Mouse (Mus musculus) hindbrain, embryonic 12.5 days (tissue): ENCODE data around the gene Palm. TPM values are rescaled to one million over a fixed set of nuclear protein-coding genes. Genes with fewer than 3 reads are reported as not detected.
A peak's percentile ranks its signal among the peaks of the same experiment; 100 is the strongest.

Experiments
- ATAC-seq: fragments of 200-750 bp; cut with Nextera tagmentation; 2 replicates; pipeline ENCODE4 v1.8.0; 2017; ENCODE audit warnings: moderate TSS enrichment; ENCODE audit not compliant: low FRiP score
- H3K27ac ChIP-seq: fragments of 300-500 bp; sonication (generic); 2 replicates; pipeline ENCODE4 v1.5.1; 2016; ENCODE audit warnings: mild to moderate bottlenecking
- H3K27me3 ChIP-seq: fragments of 300-500 bp; sonication (generic); 2 replicates; pipeline ENCODE4 v1.6.1; 2016; ENCODE audit warnings: mild to moderate bottlenecking
- H3K36me3 ChIP-seq: fragments of 300-500 bp; sonication (generic); 2 replicates; pipeline ENCODE4 v1.6.1; 2016; ENCODE audit warnings: mild to moderate bottlenecking
- H3K4me1 ChIP-seq: fragments of 300-500 bp; sonication (generic); 2 replicates; pipeline ENCODE4 v1.6.1; 2016
- H3K4me2 ChIP-seq: fragments of 300-500 bp; sonication (generic); replicated peaks from 2 replicates; pipeline ENCODE4 v1.6.1; 2016; ENCODE audit warnings: mild to moderate bottlenecking
- H3K4me3 ChIP-seq: fragments of 300-500 bp; sonication (generic); 2 replicates; pipeline ENCODE4 v1.5.1; 2016; ENCODE audit warnings: mild to moderate bottlenecking
- H3K9ac ChIP-seq: fragments of 300-500 bp; sonication (generic); 2 replicates; pipeline ENCODE4 v1.6.1; 2016; ENCODE audit warnings: mild to moderate bottlenecking, moderate library complexity
- H3K9me3 ChIP-seq: fragments of 300-500 bp; sonication (generic); replicated peaks from 2 replicates; pipeline ENCODE4 v1.6.1; 2016; ENCODE audit warnings: mild to moderate bottlenecking
- WGBS: fragments of 180-500 bp; shearing (Covaris S2); methylation state at CpG from one replicate; pipeline ENCODE4 v1.1.7; 2016; 5-methylcytosine and 5-hydroxymethylcytosine counted together
- polyA plus RNA-seq: library from polyadenylated mRNA; unstranded; fragments of >200 nt; fragmentation: Nextera tagmentation; extraction: Ambion mirVana; gene quantifications from 2 replicates; pipeline ENCODE4 v1.2.1, GENCODE M21; 2016

Gene Palm
- polyA plus RNA-seq, 1 experiment from 2014 or later = 198 TPM

DNA sequence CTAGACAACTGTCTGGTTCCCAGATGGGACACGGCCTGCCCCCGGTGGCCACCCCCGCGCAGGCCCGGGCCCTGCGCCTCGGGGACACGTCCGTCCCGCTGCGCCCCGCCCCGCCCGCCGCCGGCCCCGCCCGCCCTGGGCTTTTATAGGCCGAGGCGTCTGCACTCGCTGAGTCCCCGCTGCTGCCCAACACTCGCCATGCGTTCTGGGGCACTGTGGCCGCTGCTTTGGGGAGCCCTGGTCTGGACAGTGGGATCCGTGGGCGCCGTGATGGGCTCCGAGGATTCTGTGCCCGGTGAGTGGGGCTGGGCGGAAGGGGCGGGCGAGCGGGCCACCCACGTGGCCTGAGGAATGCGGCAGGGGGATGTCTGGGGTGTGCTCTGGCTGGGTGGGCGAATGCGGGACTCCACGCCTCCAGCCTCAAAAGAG, 16.3 kb upstream of the Palm start, which contains the start of gene Fstl3:
Gene Fstl3, plus strand, starts transcription at position 170 of the 429 bp plus-strand sequence.
- Histone ChIP-seq H3K4me3 (peak within 1 kb of the TSS; percentile 29), H3K27ac (no peak within 1 kb of the TSS), H3K36me3 (no peaks in the 10 kb centered on the region), H3K27me3 (peaks cover 61% of the 10 kb centered on the region), H3K4me2 (peak within 1 kb of the TSS; percentile 54), H3K9ac (peak within 1 kb of the TSS; percentile 58), H3K9me3 (no peaks in the 10 kb centered on the region; the same call in 1 of the 2 replicates), H3K4me1 (peaks cover 30% of the 10 kb centered on the region)
- WGBS = 1% methylated on average over 39 of the region's 39 CpGs
- ATAC-seq = no peak

GRCm38 (mm10) chr10:79778006-79778405, 15.4 kb upstream of the Palm start:
- no peak; the same call in 1 of the 2 replicates for ATAC-seq
- Histone ChIP-seq H3K9ac (no peak overlapping the region), H3K4me1 (peaks cover 30% of the 10 kb centered on the region), H3K9me3 (no peaks in the 10 kb centered on the region; the same call in 1 of the 2 replicates), H3K36me3 (no peaks in the 10 kb centered on the region), H3K4me3 (no peak overlapping the region), H3K27ac (no peak overlapping the region), H3K4me2 (peak overlapping the region; percentile 54), H3K27me3 (peaks cover 68% of the 10 kb centered on the region)
- WGBS = 9% methylated on average over 15 of the region's 15 CpGs

DNA sequence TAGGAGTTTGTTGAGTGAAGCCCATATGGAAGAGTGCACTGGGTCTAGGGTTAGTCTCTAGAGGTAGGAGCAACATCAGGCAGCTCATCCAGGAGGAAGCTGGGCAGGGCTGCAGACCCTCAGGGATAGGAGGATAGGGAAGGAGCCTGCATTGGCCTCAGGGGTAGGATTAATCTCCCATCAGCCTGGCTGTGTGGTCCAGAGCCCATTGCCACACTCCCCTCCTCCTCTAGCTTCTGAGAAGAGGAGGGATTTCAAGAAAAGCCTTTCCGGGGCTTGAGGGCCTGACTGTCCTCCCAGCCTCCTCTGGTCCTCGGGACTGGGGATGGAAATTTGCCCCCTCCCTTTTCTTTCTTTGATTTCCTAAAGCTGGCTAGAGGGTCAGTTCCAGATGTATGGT, 14.2 kb upstream of the Palm start:
- H3K4me2 ChIP-seq = no peak overlapping the region
- peaks cover 71% of the 10 kb centered on the region for H3K27me3 ChIP-seq
- 23% methylated on average over 2 of the region's 2 CpGs for WGBS

GRCm38 (mm10) chr10:79779784-79780663, 13.3 kb upstream of the Palm start:
- Histone ChIP-seq H3K4me3 (peak overlapping the region; percentile 36), H3K9me3 (no peaks in the 10 kb centered on the region; the same call in 1 of the 2 replicates), H3K9ac (peak overlapping the region; percentile 50; the same call in 1 of the 2 replicates), H3K36me3 (no peaks in the 10 kb centered on the region), H3K4me2 (peak overlapping the region; percentile 67), H3K4me1 (peaks cover 34% of the 10 kb centered on the region), H3K27me3 (peaks cover 80% of the 10 kb centered on the region), H3K27ac (no peak overlapping the region)
- 1% methylated on average over 52 of the region's 55 CpGs for WGBS
- peak; percentile 89 for ATAC-seq

More for the DNA sequence above, 14.2 kb upstream of the Palm start:
- H3K9me3 ChIP-seq = no peaks in the 10 kb centered on the region; the same call in 1 of the 2 replicates
- no peak overlapping the region for H3K27ac ChIP-seq
- peaks cover 31% of the 10 kb centered on the region for H3K4me1 ChIP-seq
- no peak for ATAC-seq
- no peak overlapping the region for H3K9ac ChIP-seq
- H3K4me3 ChIP-seq = no peak overlapping the region
- no peaks in the 10 kb centered on the region for H3K36me3 ChIP-seq

DNA sequence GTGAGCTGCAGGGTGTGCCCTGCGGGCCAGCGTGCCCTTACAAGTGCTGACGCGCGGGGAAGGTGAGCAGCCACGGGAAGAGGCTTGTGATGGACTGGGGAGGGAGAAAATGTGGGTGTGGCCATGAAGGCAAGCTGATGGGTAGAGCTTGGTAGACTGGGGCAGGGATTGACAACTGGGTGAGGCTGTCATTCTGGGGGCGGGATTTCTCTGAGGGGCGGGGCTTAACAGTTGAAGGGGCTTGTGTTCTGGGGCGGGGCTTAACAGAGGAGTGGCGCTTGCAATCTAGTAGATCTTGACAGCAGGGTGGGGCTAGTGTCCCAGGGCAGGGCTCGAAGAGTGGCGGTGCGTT, 12.7 kb upstream of the Palm start:
- ATAC-seq = 0 out of 2 replicates have a peak, but pooled peaks have one; percentile 5
- peak overlapping the region; percentile 50; the same call in 1 of the 2 replicates for H3K9ac ChIP-seq
- WGBS = under 1% methylated on average over 12 of the region's 13 CpGs

DNA sequence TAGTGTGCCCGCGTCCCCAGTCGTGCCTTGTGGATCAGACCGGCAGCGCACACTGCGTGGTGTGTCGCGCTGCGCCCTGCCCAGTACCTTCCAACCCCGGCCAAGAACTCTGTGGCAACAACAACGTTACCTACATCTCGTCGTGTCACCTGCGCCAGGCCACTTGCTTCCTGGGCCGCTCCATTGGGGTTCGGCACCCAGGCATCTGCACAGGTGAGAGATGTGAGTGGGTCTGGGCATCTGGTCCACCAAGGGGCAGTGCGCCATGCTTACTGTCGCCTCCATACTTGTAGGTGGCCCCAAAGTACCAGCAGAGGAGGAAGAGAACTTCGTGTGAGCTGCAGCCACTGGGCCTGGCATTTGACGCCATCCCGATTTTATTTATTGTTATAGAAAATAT, 12.2 kb upstream of the Palm start:
- Histone ChIP-seq H3K4me3 (peak overlapping the region; percentile 36), H3K36me3 (no peaks in the 10 kb centered on the region), H3K4me1 (peaks cover 34% of the 10 kb centered on the region), H3K9ac (no peak overlapping the region), H3K27ac (no peak overlapping the region), H3K4me2 (peak overlapping the region; percentile 67), H3K9me3 (no peaks in the 10 kb centered on the region), H3K27me3 (peaks cover 79% of the 10 kb centered on the region)
- WGBS = 29% methylated on average over 21 of the region's 21 CpGs
- ATAC-seq = no peak

More for the DNA sequence above, 12.7 kb upstream of the Palm start:
- Histone ChIP-seq H3K4me3 (peak overlapping the region; percentile 36), H3K9me3 (no peaks in the 10 kb centered on the region), H3K27me3 (peaks cover 82% of the 10 kb centered on the region), H3K27ac (no peak overlapping the region), H3K4me2 (peak overlapping the region; percentile 67), H3K4me1 (peaks cover 34% of the 10 kb centered on the region), H3K36me3 (no peaks in the 10 kb centered on the region)

DNA sequence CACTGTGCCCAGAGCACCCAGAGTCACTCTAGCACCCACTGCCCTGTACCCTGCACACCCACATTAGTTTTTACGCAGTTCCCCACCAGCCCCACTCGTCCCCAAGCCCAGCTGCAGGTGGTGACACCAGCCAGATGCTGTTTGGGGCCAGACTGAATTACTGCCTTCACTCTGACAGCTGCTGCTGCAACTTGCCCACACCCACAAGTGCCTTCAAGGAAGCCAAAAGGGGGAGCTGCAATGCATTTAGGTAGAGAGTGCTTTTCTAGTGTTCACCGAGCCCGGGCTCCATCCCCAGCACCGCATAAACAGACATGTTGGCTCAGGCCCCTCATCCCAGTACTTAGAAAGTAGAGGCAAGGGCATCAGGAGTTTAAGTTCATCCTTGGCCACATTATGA, 11.4 kb upstream of the Palm start:
- Histone ChIP-seq H3K36me3 (no peaks in the 10 kb centered on the region), H3K27ac (no peak overlapping the region), H3K4me3 (no peak overlapping the region), H3K9ac (no peak overlapping the region), H3K27me3 (peaks cover 71% of the 10 kb centered on the region), H3K9me3 (no peaks in the 10 kb centered on the region), H3K4me2 (no peak overlapping the region), H3K4me1 (peaks cover 32% of the 10 kb centered on the region)
- ATAC-seq = no peak
- WGBS = 56% methylated on average over 5 of the region's 5 CpGs

DNA sequence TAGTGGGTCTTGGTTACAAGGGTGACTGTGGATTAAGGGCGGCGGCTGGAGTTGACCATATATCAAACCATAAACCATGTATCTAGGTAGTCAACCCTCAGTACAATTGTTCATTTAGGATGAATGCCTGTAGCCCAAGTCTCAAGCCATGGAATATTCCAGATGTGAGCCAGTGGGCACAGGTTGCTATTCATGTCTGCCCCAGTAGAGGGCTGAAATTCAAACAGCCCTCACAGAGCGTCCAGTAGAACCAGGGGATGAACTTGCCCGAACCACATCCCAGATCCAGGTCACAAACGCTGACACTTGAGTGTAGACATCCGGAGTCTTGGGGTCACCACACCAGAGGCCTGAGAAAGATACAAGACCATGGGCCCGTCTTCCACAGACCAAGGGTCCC, 10.3 kb upstream of the Palm start:
- H3K9ac ChIP-seq = no peak overlapping the region
- no peak overlapping the region for H3K4me3 ChIP-seq
- peaks cover 21% of the 10 kb centered on the region for H3K4me1 ChIP-seq
- no peak overlapping the region for H3K4me2 ChIP-seq
- H3K27me3 ChIP-seq = peaks cover 60% of the 10 kb centered on the region
- ATAC-seq = no peak
- no peaks in the 10 kb centered on the region for H3K9me3 ChIP-seq
- WGBS = 69% methylated on average over 7 of the region's 7 CpGs
- no peaks in the 10 kb centered on the region for H3K36me3 ChIP-seq
- H3K27ac ChIP-seq = no peak overlapping the region

DNA sequence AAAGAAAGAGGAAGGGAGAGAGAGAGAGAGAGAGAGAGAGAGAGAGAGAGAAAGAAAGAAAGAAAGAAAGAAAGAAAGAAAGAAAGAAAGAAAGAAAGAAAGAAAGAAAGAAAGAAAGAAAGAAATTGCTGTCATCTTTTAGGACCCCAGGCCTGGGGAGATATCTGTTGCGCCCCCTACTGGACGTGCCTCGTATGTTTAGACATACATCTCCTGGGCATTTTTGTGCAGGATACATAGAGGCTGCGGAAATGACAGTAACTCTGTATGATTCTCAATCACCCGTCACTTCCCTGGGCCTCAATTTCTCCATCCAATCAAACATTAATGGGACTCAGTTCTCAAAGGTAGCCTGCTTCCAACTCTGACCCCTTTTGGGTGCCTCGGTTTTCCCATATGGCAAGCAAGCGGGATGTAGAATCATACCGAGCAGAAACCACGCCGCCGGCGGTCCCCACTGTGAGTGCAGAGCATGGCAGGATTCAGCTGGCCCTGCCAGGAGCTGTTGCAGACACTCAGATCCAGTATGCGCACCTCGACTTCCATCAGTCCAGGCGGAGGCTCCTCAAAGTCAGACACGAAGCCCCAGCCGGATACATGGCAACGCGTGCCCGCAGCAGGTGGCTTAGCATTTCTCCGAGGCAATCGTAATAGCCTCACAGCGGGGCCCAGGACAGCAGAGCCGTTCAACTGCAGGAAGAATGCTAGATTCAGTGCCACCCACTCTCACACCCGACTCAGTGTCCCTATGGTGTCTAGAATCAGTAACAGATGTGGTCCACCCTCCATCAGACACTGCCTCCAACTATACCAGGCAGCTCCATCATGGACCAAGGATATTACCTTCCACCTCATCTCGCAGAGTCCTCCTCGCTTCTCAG, 9.2 kb upstream of the Palm start:
- H3K27ac ChIP-seq = no peak overlapping the region
- H3K9me3 ChIP-seq = no peaks in the 10 kb centered on the region
- H3K9ac ChIP-seq = no peak overlapping the region
- peaks cover 49% of the 10 kb centered on the region for H3K27me3 ChIP-seq
- 36% methylated on average over 27 of the region's 27 CpGs for WGBS
- H3K4me3 ChIP-seq = no peak overlapping the region
- no peak for ATAC-seq
- peaks cover 20% of the 10 kb centered on the region for H3K4me1 ChIP-seq
- H3K4me2 ChIP-seq = no peak overlapping the region
- no peaks in the 10 kb centered on the region for H3K36me3 ChIP-seq

DNA sequence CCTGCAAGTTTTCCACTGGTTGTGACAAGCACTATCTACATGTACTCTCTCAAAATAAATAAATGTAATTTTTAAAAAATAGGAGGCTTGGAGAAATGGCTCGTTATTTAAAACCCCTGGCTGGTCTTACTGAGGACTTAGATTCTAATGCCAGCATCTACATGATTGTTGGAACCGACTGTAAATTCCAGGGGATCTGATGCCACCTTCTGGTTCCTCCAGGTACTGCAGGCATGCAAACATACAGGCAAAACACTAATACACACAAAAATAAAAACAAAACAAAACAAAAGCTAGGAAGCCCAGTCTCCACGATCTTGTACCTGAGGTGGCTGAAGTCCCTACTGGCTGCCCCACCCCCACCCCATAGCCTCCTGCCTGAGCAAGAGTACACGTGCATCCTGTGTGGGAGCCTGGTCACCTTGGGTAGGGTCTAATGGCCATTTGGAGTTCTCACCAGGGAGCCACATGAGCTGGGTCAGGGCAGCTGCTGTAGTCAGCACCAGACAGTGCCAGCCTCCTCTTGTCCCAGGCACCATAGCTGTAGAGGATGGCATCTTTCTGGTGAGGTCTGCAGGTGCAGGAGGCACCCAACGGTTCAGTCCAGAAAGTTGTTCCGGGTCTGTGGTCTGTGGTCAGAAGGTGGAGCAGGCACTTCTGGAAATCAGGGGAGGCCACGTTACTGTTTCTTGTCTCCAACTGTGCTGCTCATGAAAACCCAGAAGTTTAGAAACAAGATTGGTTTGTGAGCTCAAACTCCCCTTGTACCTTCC, 4.8 kb upstream of the Palm start:
- no peak for ATAC-seq
- Histone ChIP-seq H3K27ac (no peak overlapping the region), H3K36me3 (no peaks in the 10 kb centered on the region), H3K9me3 (no peaks in the 10 kb centered on the region), H3K4me1 (peaks cover 9% of the 10 kb centered on the region; the same call in 1 of the 2 replicates), H3K27me3 (peaks cover 13% of the 10 kb centered on the region), H3K4me2 (no peak overlapping the region), H3K4me3 (no peak overlapping the region), H3K9ac (no peak overlapping the region)
- WGBS = 38% methylated on average over 7 of the region's 7 CpGs

- no peak overlapping the region for H3K4me2 ChIP-seq
- peaks cover 6% of the 10 kb centered on the region for H3K27me3 ChIP-seq
- no peak overlapping the region for H3K27ac ChIP-seq
- H3K4me3 ChIP-seq = no peak overlapping the region
- no peaks in the 10 kb centered on the region for H3K9me3 ChIP-seq
- H3K9ac ChIP-seq = no peak overlapping the region
- ATAC-seq = no peak
- 51% methylated on average over 2 of the region's 2 CpGs for WGBS
- H3K36me3 ChIP-seq = no peaks in the 10 kb centered on the region
- H3K4me1 ChIP-seq = peaks cover 10% of the 10 kb centered on the region
These were observed 3.8 kb upstream of the Palm start for GRCm38 (mm10) chr10:79789581-79789980.
